Mouse (Mus musculus): ENCODE measurements around the gene Ilf2.

GRCm38 (mm10) chr3:90432348-90432747, 43.6 kb upstream of the Ilf2 start:
- TF ChIP-seq CTCF (IDR thresholded peaks at IDR 0.05; ENCODE audit: borderline replicate concordance, insufficient read depth, low read depth, low read length) (no peak), POLR2A (IDR thresholded peaks at IDR 0.05; ENCODE audit: borderline replicate concordance, insufficient read depth, low read length) (no peak)
